Mouse (Mus musculus) neural tube, embryonic 13.5 days (tissue): Measurements from ENCODE around the gene Abhd14b. TPM values are rescaled to one million over a fixed set of nuclear protein-coding genes. Genes with fewer than 3 reads are reported as not detected.
A peak's percentile ranks its signal among the peaks of the same experiment; 100 is the strongest.

Experiments used
- ATAC-seq: fragments of 200-750 bp; cut with Nextera tagmentation; 2 replicates; pipeline ENCODE4 v1.8.0; 2017; ENCODE audit warnings: low read depth, mild to moderate bottlenecking, moderate TSS enrichment, moderate library complexity
- H3K27ac ChIP-seq: fragments of 300-500 bp; sonication (generic); replicated peaks from 2 replicates; pipeline ENCODE4 v1.5.1; 2015; ENCODE audit warnings: moderate library complexity, mild to moderate bottlenecking, inconsistent platforms
- H3K27me3 ChIP-seq: fragments of 300-500 bp; sonication (generic); 2 replicates; pipeline ENCODE4 v1.6.1; 2015; ENCODE audit warnings: mild to moderate bottlenecking, inconsistent platforms
- H3K36me3 ChIP-seq: fragments of 300-500 bp; sonication (generic); 2 replicates; pipeline ENCODE4 v1.6.1; 2015; ENCODE audit warnings: mild to moderate bottlenecking, inconsistent platforms
- H3K4me1 ChIP-seq: fragments of 300-500 bp; sonication (generic); replicated peaks from 2 replicates; pipeline ENCODE4 v1.6.1; 2015; ENCODE audit warnings: inconsistent platforms
- H3K4me2 ChIP-seq: fragments of 300-500 bp; sonication (generic); 2 replicates; pipeline ENCODE4 v1.6.1; 2015; ENCODE audit warnings: inconsistent platforms, mild to moderate bottlenecking, moderate library complexity
- H3K4me3 ChIP-seq: fragments of 300-500 bp; sonication (generic); 2 replicates; pipeline ENCODE4 v1.5.1; 2015; ENCODE audit warnings: mild to moderate bottlenecking, inconsistent platforms
- H3K9ac ChIP-seq: fragments of 300-500 bp; sonication (generic); 2 replicates; pipeline ENCODE4 v1.6.1; 2015; ENCODE audit warnings: moderate library complexity, mild to moderate bottlenecking, inconsistent platforms
- H3K9me3 ChIP-seq: fragments of 300-500 bp; sonication (generic); 2 replicates; pipeline ENCODE4 v1.6.1; 2016; ENCODE audit warnings: inconsistent platforms
- WGBS: fragments of 180-500 bp; shearing (Covaris S2); methylation state at CpG from one replicate; pipeline ENCODE4 v1.1.7; 2015; 5-methylcytosine and 5-hydroxymethylcytosine counted together
- polyA plus RNA-seq: library from polyadenylated mRNA; unstranded; fragments of >200 nt; fragmentation: Nextera tagmentation; extraction: Ambion mirVana; gene quantifications from 2 replicates; pipeline ENCODE4 v1.2.1, GENCODE M21; 2015

Abhd14b gene
- polyA plus RNA-seq, 1 experiment from 2014 or later: 5.9 TPM

DNA sequence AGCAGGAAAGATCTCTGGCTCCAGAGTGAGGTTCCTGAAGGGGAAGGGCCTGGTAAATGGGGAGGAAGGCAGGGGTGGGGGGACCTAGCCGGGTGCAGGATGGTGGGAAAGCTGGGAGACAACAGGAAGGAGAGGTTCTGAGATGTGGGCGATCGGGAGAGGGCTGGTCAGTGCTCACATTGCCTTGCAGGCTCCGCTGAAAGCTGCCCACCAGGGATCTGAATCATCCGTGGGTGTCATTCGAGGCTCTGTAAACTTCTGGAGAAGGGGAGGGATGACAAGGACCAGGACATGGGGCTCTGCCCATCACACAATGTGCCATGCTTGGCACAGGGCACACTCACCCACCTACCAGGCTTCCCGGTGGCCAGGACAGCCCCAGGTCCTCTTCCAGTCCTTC, 13.9 kb upstream of the Abhd14b start:
- H3K4me1 ChIP-seq: peaks cover 35% of the 10 kb centered on the region
- H3K4me3 ChIP-seq: no peak overlapping the region
- ATAC-seq: no peak
- 78% methylated on average over 7 of the region's 7 CpGs for WGBS
- H3K4me2 ChIP-seq: no peak overlapping the region
- H3K9me3 ChIP-seq: no peaks in the 10 kb centered on the region
- no peak overlapping the region for H3K27ac ChIP-seq
- H3K27me3 ChIP-seq: no peaks in the 10 kb centered on the region
- peak overlapping the region; percentile 17; the same call in 1 of the 2 replicates for H3K9ac ChIP-seq
- H3K36me3 ChIP-seq: peaks cover 40% of the 10 kb centered on the region

- peaks cover 25% of the 10 kb centered on the region for H3K4me1 ChIP-seq
- 89% methylated on average over 9 of the region's 9 CpGs for WGBS
- no peaks in the 10 kb centered on the region for H3K9me3 ChIP-seq
- no peak for ATAC-seq
- H3K9ac ChIP-seq: peak overlapping the region; percentile 26; the same call in 1 of the 2 replicates
- no peak overlapping the region for H3K27ac ChIP-seq
- no peaks in the 10 kb centered on the region for H3K27me3 ChIP-seq
- H3K4me3 ChIP-seq: no peak overlapping the region
- H3K36me3 ChIP-seq: peaks cover 31% of the 10 kb centered on the region
- no peak overlapping the region for H3K4me2 ChIP-seq
Observed at GRCm38 (mm10) chr9:106436566-106436965, 10.7 kb upstream of the Abhd14b start.

GRCm38 (mm10) chr9:106442680-106443079, 4.6 kb upstream of the Abhd14b start:
- Histone ChIP-seq H3K4me3 (no peak overlapping the region), H3K36me3 (no peaks in the 10 kb centered on the region), H3K4me1 (peaks cover 36% of the 10 kb centered on the region), H3K4me2 (no peak overlapping the region), H3K27me3 (no peaks in the 10 kb centered on the region), H3K27ac (no peak overlapping the region), H3K9ac (no peak overlapping the region), H3K9me3 (no peaks in the 10 kb centered on the region)
- no peak for ATAC-seq
- 82% methylated on average over 5 of the region's 5 CpGs for WGBS

DNA sequence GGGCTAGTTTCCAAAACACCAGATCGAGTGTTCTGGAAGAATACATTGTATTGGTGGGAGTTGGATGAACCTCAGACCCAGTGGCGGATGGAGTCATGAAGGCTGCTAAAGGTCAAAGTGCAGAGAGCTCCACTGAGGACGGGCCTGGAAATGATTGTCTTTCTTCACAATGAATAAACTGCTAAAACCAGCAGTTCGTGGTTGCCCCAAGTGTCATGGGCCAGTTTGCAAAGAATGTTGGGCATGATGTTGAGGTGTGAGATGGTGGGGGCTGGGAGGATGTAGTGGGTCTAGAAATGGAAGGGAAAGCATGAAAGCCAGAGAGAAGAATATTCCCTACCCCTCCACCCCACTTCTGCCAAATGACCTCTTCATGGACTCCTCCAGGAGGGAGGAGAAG, 2.4 kb upstream of the Abhd14b start:
- 78% methylated on average over 4 of the region's 4 CpGs for WGBS
- Histone ChIP-seq H3K27ac (no peak overlapping the region), H3K4me2 (no peak overlapping the region), H3K9me3 (no peaks in the 10 kb centered on the region), H3K9ac (no peak overlapping the region), H3K36me3 (no peaks in the 10 kb centered on the region), H3K27me3 (no peaks in the 10 kb centered on the region), H3K4me3 (no peak overlapping the region), H3K4me1 (peaks cover 40% of the 10 kb centered on the region)
- ATAC-seq: no peak

DNA sequence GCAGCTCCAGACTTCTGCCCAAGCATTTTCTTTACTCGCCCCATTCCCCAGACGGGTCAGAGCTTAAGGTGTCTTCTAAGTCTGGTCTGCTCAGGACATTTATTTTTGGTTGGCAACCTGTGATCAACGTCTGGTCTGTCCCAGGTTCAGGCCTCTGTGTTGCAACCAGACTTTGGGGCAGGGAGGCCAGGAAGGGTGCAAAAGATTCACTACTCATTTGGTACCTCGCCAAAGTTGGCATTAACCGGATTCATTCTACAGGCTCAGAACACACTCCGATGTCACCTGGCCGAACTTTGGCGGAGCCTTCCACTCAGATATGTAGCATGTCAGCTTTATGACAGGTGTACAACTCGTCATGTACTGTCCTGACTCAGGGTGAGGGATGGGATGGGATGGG, 692 bp downstream of the Abhd14b start:
- peak; percentile 11; the same call in 1 of the 2 replicates for ATAC-seq
- H3K4me2 ChIP-seq: peak overlapping the region; percentile 77
- no peaks in the 10 kb centered on the region for H3K9me3 ChIP-seq
- no peaks in the 10 kb centered on the region for H3K36me3 ChIP-seq
- H3K4me3 ChIP-seq: peak overlapping the region; percentile 56
- H3K27ac ChIP-seq: peak overlapping the region; percentile 75; the same call in 1 of the 2 replicates
- H3K27me3 ChIP-seq: no peaks in the 10 kb centered on the region
- 44% methylated on average over 9 of the region's 9 CpGs for WGBS
- peak overlapping the region; percentile 80 for H3K9ac ChIP-seq
- peaks cover 68% of the 10 kb centered on the region for H3K4me1 ChIP-seq

DNA sequence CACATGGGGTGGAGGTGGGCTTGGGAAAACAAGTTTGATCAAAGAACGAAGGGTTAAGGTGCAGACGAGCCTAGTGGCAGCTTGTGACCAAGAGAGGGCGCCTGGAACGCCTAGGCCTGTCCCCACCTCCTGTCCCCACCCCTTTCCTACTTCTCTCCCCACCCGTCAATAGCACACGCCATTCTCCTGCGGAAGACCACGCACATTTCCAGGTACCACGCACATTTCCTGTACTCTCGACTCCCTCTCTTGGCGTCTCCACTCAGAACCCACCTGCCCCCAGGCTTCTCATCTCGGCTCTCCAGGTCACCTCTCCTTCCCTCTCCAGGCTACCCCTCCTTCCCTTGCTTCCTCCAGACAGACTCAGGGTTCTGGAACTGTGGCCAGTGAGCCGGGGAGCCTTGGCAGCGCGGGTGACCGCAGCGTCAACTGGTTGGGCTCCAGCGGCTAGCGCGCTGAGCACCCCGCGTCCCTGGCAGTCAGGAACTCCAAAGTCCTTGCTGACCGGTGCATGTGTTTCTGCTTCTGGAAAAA, 1.3 kb downstream of the Abhd14b start:
- H3K9me3 ChIP-seq: no peaks in the 10 kb centered on the region
- peak overlapping the region; percentile 77 for H3K4me2 ChIP-seq
- H3K27me3 ChIP-seq: no peaks in the 10 kb centered on the region
- H3K9ac ChIP-seq: peak overlapping the region; percentile 75
- H3K36me3 ChIP-seq: no peaks in the 10 kb centered on the region
- H3K4me1 ChIP-seq: peaks cover 71% of the 10 kb centered on the region
- H3K4me3 ChIP-seq: peak overlapping the region; percentile 43
- peak; percentile 44; the same call in 1 of the 2 replicates for ATAC-seq
- WGBS: 2% methylated on average over 23 of the region's 23 CpGs
- peak overlapping the region; percentile 75 for H3K27ac ChIP-seq

- WGBS: 91% methylated on average over 8 of the region's 8 CpGs
- Histone ChIP-seq H3K4me1 (peaks cover 78% of the 10 kb centered on the region), H3K4me2 (no peak overlapping the region), H3K27me3 (no peaks in the 10 kb centered on the region), H3K27ac (no peak overlapping the region), H3K9me3 (no peaks in the 10 kb centered on the region), H3K36me3 (no peaks in the 10 kb centered on the region), H3K9ac (peak overlapping the region; percentile 13; the same call in 1 of the 2 replicates), H3K4me3 (no peak overlapping the region)
- no peak for ATAC-seq
Observed at GRCm38 (mm10) chr9:106449947-106450346, 2.7 kb downstream of the Abhd14b start.

GRCm38 (mm10) chr9:106450661-106451060, 3.4 kb downstream of the Abhd14b start:
- H3K9me3 ChIP-seq: no peaks in the 10 kb centered on the region
- no peak for ATAC-seq
- H3K27me3 ChIP-seq: no peaks in the 10 kb centered on the region
- no peaks in the 10 kb centered on the region for H3K36me3 ChIP-seq
- 0 out of 2 replicates have a peak overlapping the region, but pooled peaks have one; percentile 13 for H3K9ac ChIP-seq
- peak overlapping the region; percentile 7; the same call in 1 of the 2 replicates for H3K27ac ChIP-seq
- 16% methylated on average over 9 of the region's 9 CpGs for WGBS
- peaks cover 82% of the 10 kb centered on the region for H3K4me1 ChIP-seq
- H3K4me2 ChIP-seq: 0 out of 2 replicates have a peak overlapping the region, but pooled peaks have one; percentile 3
- no peak overlapping the region for H3K4me3 ChIP-seq

DNA sequence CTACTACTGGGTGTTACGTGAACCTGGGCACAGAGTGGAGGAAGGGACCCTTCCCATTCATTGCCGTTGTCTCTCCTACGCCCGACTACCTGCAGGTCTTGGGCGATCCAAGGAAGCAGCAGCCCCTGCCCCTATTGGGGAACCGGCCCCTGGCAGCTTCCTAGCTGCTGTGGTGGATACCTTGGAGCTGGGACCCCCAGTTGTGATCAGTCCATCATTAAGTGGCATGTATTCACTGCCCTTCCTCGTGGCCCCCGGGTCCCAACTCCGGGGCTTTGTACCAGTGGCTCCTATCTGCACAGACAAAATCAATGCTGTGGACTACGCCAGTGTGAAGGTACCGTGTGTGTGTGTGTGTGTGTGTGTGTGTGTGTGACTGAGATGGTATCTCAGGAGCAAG, 4.0 kb downstream of the Abhd14b start:
- no peaks in the 10 kb centered on the region for H3K9me3 ChIP-seq
- no peaks in the 10 kb centered on the region for H3K27me3 ChIP-seq
- WGBS: 71% methylated on average over 11 of the region's 11 CpGs
- H3K4me1 ChIP-seq: peaks cover 82% of the 10 kb centered on the region
- no peak overlapping the region for H3K4me3 ChIP-seq
- H3K4me2 ChIP-seq: no peak overlapping the region
- H3K27ac ChIP-seq: no peak overlapping the region
- no peak for ATAC-seq
- H3K36me3 ChIP-seq: no peaks in the 10 kb centered on the region
- H3K9ac ChIP-seq: no peak overlapping the region

GRCm38 (mm10) chr9:106451899-106452298, 4.6 kb downstream of the Abhd14b start:
- 0 out of 2 replicates have a peak overlapping the region, but pooled peaks have one; percentile 100 for H3K4me2 ChIP-seq
- H3K9ac ChIP-seq: no peak overlapping the region
- no peak for ATAC-seq
- no peak overlapping the region for H3K27ac ChIP-seq
- H3K4me1 ChIP-seq: peaks cover 83% of the 10 kb centered on the region
- no peak overlapping the region for H3K4me3 ChIP-seq
- no peaks in the 10 kb centered on the region for H3K9me3 ChIP-seq
- H3K27me3 ChIP-seq: no peaks in the 10 kb centered on the region
- H3K36me3 ChIP-seq: no peaks in the 10 kb centered on the region
- 70% methylated on average over 2 of the region's 2 CpGs for WGBS

GRCm38 (mm10) chr9:106452351-106452750, 5.1 kb downstream of the Abhd14b start:
- H3K36me3 ChIP-seq: 0 out of 2 replicates have a peak, but pooled peaks cover 1% of the 10 kb centered on the region
- peak overlapping the region; percentile 96 for H3K9ac ChIP-seq
- peak overlapping the region; percentile 100 for H3K4me2 ChIP-seq
- H3K27ac ChIP-seq: peak overlapping the region; percentile 92
- H3K9me3 ChIP-seq: no peaks in the 10 kb centered on the region
- 16% methylated on average over 6 of the region's 6 CpGs for WGBS
- H3K4me1 ChIP-seq: peaks cover 83% of the 10 kb centered on the region
- no peak for ATAC-seq
- H3K27me3 ChIP-seq: no peaks in the 10 kb centered on the region
- H3K4me3 ChIP-seq: peak overlapping the region; percentile 80

DNA sequence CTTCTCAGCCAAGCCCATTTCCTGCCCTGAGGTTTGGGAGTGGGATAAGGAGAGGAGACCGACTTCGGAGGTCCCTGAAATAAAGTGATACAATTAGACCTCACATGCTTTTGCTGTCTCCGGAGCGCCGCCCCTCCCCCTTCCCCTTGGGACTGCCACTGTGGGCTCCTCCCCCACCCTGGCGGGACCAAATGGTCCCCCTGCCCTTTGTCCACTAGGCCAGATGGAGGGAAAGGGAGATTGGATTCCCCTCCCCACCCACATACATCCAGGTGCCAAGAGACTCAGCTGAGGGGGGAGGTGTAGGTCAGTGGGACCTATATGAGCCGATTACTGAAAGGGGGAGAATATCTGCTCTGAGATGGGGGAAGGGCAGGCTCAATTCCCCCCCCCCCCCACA, 5.6 kb downstream of the Abhd14b start:
- Histone ChIP-seq H3K27me3 (no peaks in the 10 kb centered on the region), H3K36me3 (0 out of 2 replicates have a peak, but pooled peaks cover 6% of the 10 kb centered on the region), H3K27ac (peak overlapping the region; percentile 92), H3K4me3 (peak overlapping the region; percentile 80), H3K9ac (peak overlapping the region; percentile 96), H3K9me3 (no peaks in the 10 kb centered on the region), H3K4me2 (peak overlapping the region; percentile 100), H3K4me1 (peaks cover 83% of the 10 kb centered on the region)
- 0% methylated on average over 7 of the region's 7 CpGs for WGBS
- peak; percentile 12; the same call in 1 of the 2 replicates for ATAC-seq
